Mouse (Mus musculus) retina, postnatal 1 day (tissue): ENCODE measurements around the gene Adam1a.
"Not testable (repeated sequence)": the region's sequence is repeated elsewhere in the genome, so short reads cannot be mapped to it uniquely, and the experiment has no call there.

Experiments used
- DNase-seq: peaks from one replicate; pipeline ENCODE4 v3.0.0-alpha.2; 2012

Gene Adam1a

DNA sequence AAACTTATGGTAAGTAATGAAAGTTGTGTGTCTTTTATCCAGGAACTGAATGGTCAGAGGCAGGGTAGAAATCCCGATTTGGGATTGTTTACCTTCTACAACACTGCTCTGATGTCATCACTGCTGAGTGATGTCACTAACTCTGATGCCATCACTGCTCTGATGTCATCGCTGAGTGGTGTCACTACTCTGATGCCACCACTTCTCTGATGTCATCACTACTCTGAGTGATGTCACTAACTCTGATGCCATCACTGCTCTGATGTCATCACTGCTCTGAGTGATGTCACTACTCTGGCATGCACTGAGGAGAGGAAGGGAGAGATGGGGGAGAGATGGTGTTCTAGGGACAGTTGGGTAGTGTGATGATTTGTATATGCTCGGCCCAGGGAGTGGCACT lies 17.2 kb upstream of the Adam1a start:
- DNase-seq = peak; percentile 4

- no peak for DNase-seq
These were observed 3.9 kb upstream of the Adam1a start for GRCm38 (mm10) chr5:121549196-121549595.

GRCm38 (mm10) chr5:121547084-121547483 lies 1.8 kb upstream of the Adam1a start:
- DNase-seq = no peak

GRCm38 (mm10) chr5:121546530-121546895 lies 1.2 kb upstream of the Adam1a start:
- peak; percentile 55 for DNase-seq

DNA sequence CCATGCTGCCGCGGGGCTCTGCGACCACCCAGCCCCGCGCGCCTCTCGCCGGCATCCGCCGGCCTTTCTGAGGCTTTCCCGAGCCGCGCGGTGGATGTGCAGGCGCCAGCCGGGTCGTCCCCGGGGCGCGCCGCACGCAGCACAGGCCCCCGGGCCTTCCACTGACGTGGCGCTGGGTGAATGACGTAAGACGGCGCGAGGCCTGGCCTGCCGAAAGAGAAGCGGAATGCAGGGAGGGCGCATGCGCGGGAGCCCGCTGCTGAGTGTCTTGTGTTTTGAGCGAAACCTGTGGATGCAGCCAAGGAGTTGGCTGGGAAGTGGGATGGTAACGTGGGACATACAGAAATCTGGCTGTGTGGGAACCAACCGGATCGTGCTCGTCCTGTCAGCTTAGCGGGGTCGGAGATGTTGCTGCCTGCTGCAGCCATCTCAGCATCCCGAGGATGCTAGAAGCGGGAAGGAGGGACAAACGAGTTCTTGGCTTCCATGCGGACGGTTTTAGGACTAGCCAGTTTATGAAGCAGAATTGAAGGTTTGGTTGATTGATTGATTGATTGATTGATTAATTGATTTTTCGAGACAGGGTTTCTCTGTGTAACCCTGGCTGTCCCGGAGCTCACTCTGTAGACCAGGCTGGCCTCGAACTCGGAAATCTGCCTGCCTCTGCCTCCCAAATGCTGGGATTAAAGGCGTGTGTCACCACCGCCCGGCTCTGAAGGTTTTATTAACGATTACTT lies 679 bp upstream of the Adam1a start, which contains the start of gene Mapkapk5:
Mapkapk5 (minus strand) TSS at position 113 of the 737 bp plus-strand sequence.
- DNase-seq = peak; percentile 97

GRCm38 (mm10) chr5:121543370-121543769 lies 1.9 kb downstream of the Adam1a start:
- no peak for DNase-seq

DNA sequence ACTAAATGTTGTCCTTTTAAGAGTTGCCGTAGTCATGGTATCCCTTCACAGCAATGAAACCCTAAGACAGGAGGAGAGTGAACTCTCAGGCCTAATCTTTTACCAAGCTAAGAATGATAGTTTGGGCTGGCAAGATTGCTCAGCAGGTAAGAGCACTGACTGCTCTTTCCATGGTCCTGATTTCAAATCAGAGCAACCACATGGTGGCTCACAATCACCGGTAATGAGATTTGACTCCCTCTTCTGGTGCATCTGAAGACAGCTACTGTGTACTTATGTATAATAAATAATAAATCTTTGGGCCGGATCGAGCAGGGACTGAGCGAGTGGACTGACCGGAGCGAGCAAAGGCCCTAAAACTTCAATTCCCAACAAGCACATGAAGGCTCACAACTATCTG lies 4.0 kb downstream of the Adam1a start:
- DNase-seq = no peak

DNA sequence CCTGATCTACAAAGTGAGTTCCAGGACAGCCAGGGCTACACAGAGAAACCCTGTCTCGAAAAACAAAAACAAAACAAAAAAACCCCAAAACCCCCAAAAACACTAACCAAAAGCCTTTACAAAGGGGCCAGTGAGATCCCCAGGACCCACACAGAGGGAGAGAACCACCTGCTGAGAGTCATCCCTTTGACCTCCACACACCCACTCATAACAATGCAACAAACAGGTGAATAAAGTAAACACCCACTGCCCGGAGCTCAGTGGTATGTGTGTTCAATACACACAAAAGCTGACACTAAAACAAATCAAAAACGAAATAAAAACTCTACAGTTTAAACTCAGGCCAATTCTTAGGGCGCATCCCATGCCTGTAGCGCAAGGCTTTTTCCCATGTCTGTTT lies 5.2 kb downstream of the Adam1a start:
- DNase-seq = no peak

GRCm38 (mm10) chr5:121537588-121537987 lies 7.7 kb downstream of the Adam1a start:
- DNase-seq = no peak

DNA sequence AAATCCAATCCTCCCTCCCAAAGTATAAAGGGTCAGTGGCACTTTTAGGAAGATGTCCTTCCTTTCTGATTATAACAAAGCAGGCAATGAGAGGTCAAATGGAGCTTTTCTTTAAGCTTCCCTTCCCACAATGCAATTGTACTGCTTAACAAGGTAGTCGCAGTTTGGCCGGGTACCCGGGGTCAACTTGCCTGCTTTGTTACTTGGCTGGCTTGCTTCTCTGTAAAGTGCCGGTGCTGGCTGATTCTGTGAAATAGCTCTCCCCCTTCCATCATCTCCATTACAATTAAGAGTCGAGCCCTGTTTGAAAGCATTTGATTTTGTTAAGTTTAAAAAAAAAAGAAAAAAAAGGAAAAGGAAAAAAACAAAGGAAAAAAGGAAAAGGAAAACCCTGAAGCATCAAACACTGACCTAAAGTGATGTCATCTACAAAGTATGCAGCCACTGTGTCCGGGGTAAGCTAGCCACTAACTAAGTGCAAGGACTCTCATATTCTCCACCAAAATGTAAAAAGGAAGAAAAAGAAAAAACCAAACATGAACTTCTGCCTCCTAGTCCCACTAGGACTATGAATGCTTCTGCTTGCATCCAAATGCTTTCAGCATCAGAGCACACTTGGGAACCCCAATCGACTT lies 8.2 kb downstream of the Adam1a start:
- no peak for DNase-seq

- DNase-seq = no peak
These were observed 10.2 kb downstream of the Adam1a start for GRCm38 (mm10) chr5:121535116-121535515.

DNA sequence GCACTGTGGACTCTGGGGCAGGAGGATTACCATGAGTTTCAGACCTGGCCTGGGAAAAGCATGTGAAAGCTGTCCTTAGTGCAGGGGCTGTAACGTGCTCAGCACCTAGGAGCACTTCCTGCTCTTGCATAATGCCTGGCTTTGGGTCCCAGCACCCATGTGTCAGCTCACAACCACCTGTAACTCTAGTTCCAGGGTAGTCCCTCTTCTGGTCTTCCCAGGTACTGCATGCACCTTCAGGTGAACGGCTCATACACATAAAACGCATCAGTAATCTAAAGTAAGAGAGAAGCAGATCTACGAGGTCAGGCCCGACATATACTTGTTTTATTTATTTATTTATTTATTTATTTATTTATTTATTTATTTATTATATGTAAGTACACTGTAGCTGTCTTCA lies 10.8 kb downstream of the Adam1a start:
- DNase-seq = peak; percentile 35

- DNase-seq = no peak
These were observed 18.3 kb downstream of the Adam1a start for GRCm38 (mm10) chr5:121526961-121527360.

DNA sequence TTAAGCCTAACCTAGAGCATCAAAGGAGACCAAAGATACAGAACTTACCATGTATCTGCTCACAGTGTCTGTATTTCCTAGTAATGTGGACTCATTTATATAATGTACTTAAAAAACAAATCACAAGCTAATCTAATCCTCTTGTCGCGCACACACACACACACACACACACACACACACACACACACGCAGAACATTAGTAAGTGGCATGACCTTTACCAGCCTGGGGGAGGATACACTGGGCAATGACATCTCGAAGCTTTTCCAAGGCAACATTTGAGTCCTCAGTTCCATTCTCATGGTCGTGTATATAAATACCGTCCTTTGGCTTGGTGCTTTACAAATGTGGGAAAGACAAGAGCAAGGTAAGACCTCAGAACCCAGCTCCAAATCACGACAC lies 18.8 kb downstream of the Adam1a start:
- DNase-seq = no peak

- DNase-seq = no peak
These were observed 19.4 kb downstream of the Adam1a start for GRCm38 (mm10) chr5:121525774-121526450.

DNA sequence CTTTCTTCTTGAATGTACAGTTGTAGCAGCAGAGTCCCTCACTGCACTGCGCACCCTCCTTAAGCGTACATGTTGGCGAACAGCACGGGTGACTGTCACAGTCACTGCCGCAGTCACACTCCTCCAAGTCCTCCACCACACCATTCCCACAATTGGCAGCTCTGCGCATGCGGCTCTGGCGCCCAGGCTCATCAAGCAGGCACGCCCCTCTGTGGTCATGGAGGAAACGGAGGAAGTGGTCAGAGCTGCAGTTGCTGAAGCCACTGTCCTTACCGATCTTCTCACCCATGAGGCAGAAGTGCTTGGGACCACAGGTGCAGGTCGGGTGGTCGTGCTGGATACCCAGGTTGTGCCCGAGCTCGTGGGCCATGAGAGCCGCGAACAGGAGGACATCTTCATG lies 25.5 kb downstream of the Adam1a start:
- not testable (repeated sequence) for DNase-seq

GRCm38 (mm10) chr5:121518983-121519382 lies 26.3 kb downstream of the Adam1a start:
- no peak for DNase-seq

- no peak for DNase-seq
These were observed 35.3 kb downstream of the Adam1a start for GRCm38 (mm10) chr5:121510009-121510408.

DNA sequence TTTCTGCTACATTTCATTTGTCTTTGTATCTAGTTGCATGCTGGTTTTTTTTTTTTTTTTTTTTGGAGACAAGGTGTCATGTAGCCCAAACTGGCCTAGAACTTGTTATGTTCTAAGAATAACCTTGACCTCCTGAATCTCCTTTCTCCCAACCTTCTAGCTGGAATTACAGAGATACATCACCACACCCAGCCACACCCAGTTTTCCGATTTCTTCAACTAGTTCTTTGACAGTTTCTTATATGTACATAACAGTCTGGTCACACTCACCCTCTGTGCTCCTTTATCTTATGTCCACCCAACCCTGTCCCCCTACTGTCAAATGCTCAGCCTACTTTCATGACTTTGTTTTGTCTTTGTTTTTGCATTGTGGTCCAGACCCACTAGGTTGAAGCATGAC lies 38.4 kb downstream of the Adam1a start:
- DNase-seq = no peak

DNA sequence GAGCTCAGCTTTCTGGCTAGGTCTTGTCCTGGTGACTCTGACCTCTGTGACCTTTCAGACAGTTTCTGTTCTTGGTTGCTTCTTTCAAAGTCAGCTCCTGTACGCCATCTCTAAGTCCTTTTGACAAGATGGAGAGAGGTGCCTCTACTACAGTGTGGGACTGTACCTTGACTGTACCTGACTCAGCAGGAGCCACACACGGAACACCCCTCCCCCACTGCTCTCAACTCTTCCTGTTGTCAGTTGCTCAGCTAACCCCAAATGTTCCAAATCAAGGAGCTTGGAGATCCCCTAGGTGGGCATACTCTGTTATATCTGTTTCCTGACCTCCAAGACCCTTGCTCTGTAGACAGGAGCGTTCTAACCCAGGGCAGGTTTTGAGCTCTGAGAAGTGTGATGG lies 42.1 kb downstream of the Adam1a start, which contains the start of gene Adam1b:
Adam1b (minus strand) TSS at position 205 of the 400 bp plus-strand sequence.
- no peak for DNase-seq

GRCm38 (mm10) chr5:121501424-121501996 lies 43.8 kb downstream of the Adam1a start:
- DNase-seq = not testable (repeated sequence)

DNA sequence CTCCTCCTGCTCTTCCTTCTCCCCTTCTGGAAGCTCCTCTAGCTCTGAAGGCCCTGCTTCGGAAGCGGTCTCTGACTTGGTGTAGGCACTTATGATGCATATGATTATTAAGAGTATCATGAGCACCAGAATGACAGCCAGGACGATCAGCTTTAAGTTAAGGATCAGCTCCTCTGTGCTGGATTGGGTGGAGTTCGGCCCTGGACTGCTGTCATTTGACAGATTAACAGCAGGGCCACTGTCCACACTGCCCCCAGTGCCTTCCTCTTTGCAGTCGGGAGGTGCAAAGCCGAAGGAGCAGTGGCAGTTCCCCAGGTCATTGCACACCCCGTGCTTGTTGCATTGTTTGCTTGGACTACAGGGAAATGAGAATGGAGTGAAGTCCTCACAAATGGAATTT lies 44.6 kb downstream of the Adam1a start:
- DNase-seq = no peak

- DNase-seq = no peak
These were observed 52.0 kb downstream of the Adam1a start for GRCm38 (mm10) chr5:121493305-121493704.

GRCm38 (mm10) chr5:121484801-121485200 lies 60.5 kb downstream of the Adam1a start:
- DNase-seq = no peak
